Mouse (Mus musculus): Measurements from ENCODE around the gene Otp. TPM values are rescaled to one million over a fixed set of nuclear protein-coding genes. Genes with fewer than 3 reads are reported as not detected.

Otp gene
- total and polyA plus RNA-seq, 3 experiments, result not detected

DNA sequence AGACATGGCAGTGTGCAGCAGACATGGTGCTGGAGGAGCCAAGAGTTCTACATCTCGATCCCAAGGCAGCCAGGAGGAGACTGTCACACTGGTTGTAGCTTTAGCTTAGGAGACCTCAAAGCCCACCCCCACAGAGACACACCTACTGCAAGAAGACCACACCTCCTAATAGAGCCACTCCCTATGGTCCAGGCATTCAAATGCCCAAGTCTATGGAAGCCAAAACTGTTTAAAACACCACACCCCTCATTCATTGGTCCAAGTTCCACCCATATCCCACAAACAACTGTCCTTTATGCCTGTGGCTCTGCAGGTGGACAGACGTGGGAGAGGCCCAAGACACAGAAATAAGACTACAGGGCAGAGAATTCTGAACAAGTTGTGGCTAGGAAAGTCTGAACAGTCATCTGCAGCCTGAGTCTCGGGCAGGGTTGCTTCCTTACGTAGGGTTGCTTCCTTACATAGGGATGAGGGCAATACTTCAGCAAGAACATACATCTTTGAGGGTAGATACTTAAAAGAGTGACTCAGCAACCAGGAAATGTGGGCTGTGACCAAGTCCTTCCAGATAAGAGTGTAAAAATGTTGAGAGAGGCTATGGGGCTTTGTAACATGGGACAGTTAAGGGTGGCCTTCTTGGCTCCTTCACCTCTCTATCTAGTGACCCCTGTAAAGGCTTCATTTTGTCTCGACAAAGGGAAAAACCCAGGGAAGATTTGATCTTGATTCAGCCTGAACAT is 12.7 kb upstream of the Otp start:
- Histone ChIP-seq H3K4me1 (ENCODE audit: control insufficient read depth in 1 of 2, insufficient read depth in 2 of 2) (peaks cover 0 to 9% of the 10 kb centered on the region in 2 experiments; a peak in 3 of 4 replicates), H3K36me3 (replicated peaks in 1 of 2; ENCODE audit: control insufficient read depth in 1 of 2, insufficient read depth in 1 of 2, low read length in 1 of 2) (no peaks in the 10 kb centered on the region), H3K27ac (ENCODE audit: insufficient read depth, low read depth) (no peak overlapping the region), H3K79me2 (replicated peaks; ENCODE audit: control insufficient read depth, extremely low read depth, insufficient read depth, poor library complexity, severe bottlenecking) (no peaks in the 10 kb centered on the region), H3K27me3 (replicated peaks) (no peaks in the 10 kb centered on the region), H3K4me3 (replicated peaks in 1 of 3; ENCODE audit: low read depth in 2 of 3, low read length in 2 of 3, poor library complexity in 1 of 3) (no peak overlapping the region), H3K9me3 (replicated peaks; ENCODE audit: low read length) (no peaks in the 10 kb centered on the region), H3K9ac (ENCODE audit: insufficient read depth, low read depth) (no peak overlapping the region), H3K4me2 (ENCODE audit: insufficient read depth, low read depth, poor library complexity, severe bottlenecking) (no peak overlapping the region)
- DNase-seq (ENCODE audit: extremely low read depth), result no peak
- dilution Hi-C loops (cut with MboI; ENCODE audit: extremely low pct_ligation_motif_present, extremely low pct_unique_long_range_greater_than_20kb, low sequenced_read_pairs), result no loop called here
- in situ Hi-C loops (cut with MboI; ENCODE audit: low pct_ligation_motif_present, low pct_unique_long_range_greater_than_20kb, low sequenced_read_pairs), result no loop called here
- TF ChIP-seq ZC3H11A (IDR thresholded peaks at IDR 0.05; ENCODE audit: low read depth, low read length), result no peak
- TF ChIP-seq CTCF (conservative IDR thresholded peaks at IDR 0.05 in 1 of 2, IDR thresholded peaks at IDR 0.05 in 1 of 2; ENCODE audit: low read depth in 2 of 2, low read length in 2 of 2), result no peak
- no peak for TF ChIP-seq MAFK (IDR thresholded peaks at IDR 0.05; ENCODE audit: insufficient replicate concordance, low read length)
- no peak for TF ChIP-seq ELF1 (IDR thresholded peaks at IDR 0.05; ENCODE audit: low read depth, low read length)
- no peak for TF ChIP-seq RAD21 (IDR thresholded peaks at IDR 0.05; ENCODE audit: low read depth, low read length)
- no peak for TF ChIP-seq TBP (conservative IDR thresholded peaks at IDR 0.05; ENCODE audit: low read depth, low read length)
- TF ChIP-seq UBTF (IDR thresholded peaks at IDR 0.05; ENCODE audit: low read depth, low read length), result no peak
- TF ChIP-seq GABPA (IDR thresholded peaks at IDR 0.05; ENCODE audit: insufficient replicate concordance, low read depth, low read length), result no peak
- TF ChIP-seq TCF12 (IDR thresholded peaks at IDR 0.05; ENCODE audit: low read depth, low read length), result no peak
- TF ChIP-seq PAX5 (IDR thresholded peaks at IDR 0.05; ENCODE audit: low read length), result no peak
- TF ChIP-seq MAZ (IDR thresholded peaks at IDR 0.05; ENCODE audit: low read depth, low read length), result no peak
- TF ChIP-seq NRF1 (IDR thresholded peaks at IDR 0.05; ENCODE audit: low read depth, low read length), result no peak
- TF ChIP-seq ZNF384 (IDR thresholded peaks at IDR 0.05; ENCODE audit: low read depth, low read length), result no peak
- TF ChIP-seq SMC3 (IDR thresholded peaks at IDR 0.05; ENCODE audit: low read depth, low read length), result no peak
- TF ChIP-seq E2F4 (IDR thresholded peaks at IDR 0.05; ENCODE audit: insufficient replicate concordance, low read depth, low read length), result no peak
- TF ChIP-seq CHD1 (IDR thresholded peaks at IDR 0.05; ENCODE audit: low read depth, low read length), result no peak

DNA sequence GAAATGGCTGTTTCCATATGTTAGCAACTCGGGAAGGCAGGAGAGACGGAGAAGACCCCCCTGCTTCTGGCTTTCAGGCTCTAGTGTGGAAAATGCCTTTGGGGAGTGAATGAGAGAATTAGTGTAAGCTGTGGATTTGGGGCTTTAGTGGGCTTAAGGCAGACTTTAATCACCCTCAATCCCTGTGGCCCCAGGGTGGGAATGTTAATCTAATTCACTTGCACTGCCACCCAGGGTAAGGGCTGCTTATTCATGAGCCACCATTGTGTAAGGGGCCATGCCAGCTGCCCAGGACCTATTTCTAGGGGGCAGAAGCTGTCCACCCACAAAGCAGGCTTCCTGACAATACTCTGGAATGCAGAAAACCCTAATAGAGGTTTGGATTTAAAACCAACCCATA is 8.5 kb upstream of the Otp start:
- Histone ChIP-seq H3K4me2 (ENCODE audit: insufficient read depth, low read depth, poor library complexity, severe bottlenecking) (no peak overlapping the region), H3K27me3 (replicated peaks) (no peaks in the 10 kb centered on the region), H3K9ac (ENCODE audit: insufficient read depth, low read depth) (no peak overlapping the region), H3K27ac (ENCODE audit: insufficient read depth, low read depth) (no peak overlapping the region), H3K79me2 (replicated peaks; ENCODE audit: control insufficient read depth, extremely low read depth, insufficient read depth, poor library complexity, severe bottlenecking) (no peaks in the 10 kb centered on the region), H3K4me1 (ENCODE audit: control insufficient read depth in 1 of 2, insufficient read depth in 2 of 2) (peaks cover 0 to 21% of the 10 kb centered on the region in 2 experiments; a peak in 3 of 4 replicates), H3K36me3 (replicated peaks in 1 of 2; ENCODE audit: control insufficient read depth in 1 of 2, insufficient read depth in 1 of 2, low read length in 1 of 2) (no peaks in the 10 kb centered on the region), H3K4me3 (replicated peaks in 1 of 3; ENCODE audit: low read depth in 2 of 3, low read length in 2 of 3, poor library complexity in 1 of 3) (no peak overlapping the region), H3K9me3 (replicated peaks; ENCODE audit: low read length) (no peaks in the 10 kb centered on the region)
- TF ChIP-seq ZNF384 (IDR thresholded peaks at IDR 0.05; ENCODE audit: low read depth, low read length), result no peak
- no peak for TF ChIP-seq EP300 (IDR thresholded peaks at IDR 0.05; ENCODE audit: low read length)
- TF ChIP-seq POLR2AphosphoS2 (IDR thresholded peaks at IDR 0.05; ENCODE audit: low read depth, low read length), result no peak
- TF ChIP-seq ZKSCAN1 (IDR thresholded peaks at IDR 0.05; ENCODE audit: borderline replicate concordance, low read depth, low read length), result no peak
- no peak for TF ChIP-seq NELFE (IDR thresholded peaks at IDR 0.05; ENCODE audit: low read depth, low read length)
- dilution Hi-C loops (cut with MboI; ENCODE audit: extremely low pct_ligation_motif_present, extremely low pct_unique_long_range_greater_than_20kb, low sequenced_read_pairs) (no loop called here), in situ Hi-C loops (cut with MboI; ENCODE audit: low pct_ligation_motif_present, low pct_unique_long_range_greater_than_20kb, low sequenced_read_pairs) (no loop called here)
- no peak for DNase-seq (ENCODE audit: extremely low read depth)

All from CH12.LX (cell line).